Mouse (Mus musculus) brain, embryonic 14.5 days (tissue): ENCODE results near the gene H2-Ob. TPM values are rescaled to one million over a fixed set of nuclear protein-coding genes. Genes with fewer than 3 reads are reported as not detected.

ENCODE experiments used
- DNase-seq: peaks from one replicate; pipeline ENCODE4 v3.0.0-alpha.2; 2011; ENCODE audit warnings: low read depth
- CTCF ChIP-seq: fragments of 200-500 bp; IDR thresholded peaks from 2 replicates; pipeline ENCODE4 v1.5.1; 2012; ENCODE audit warnings: inconsistent platforms, mild to moderate bottlenecking, moderate library complexity, borderline replicate concordance; ENCODE audit not compliant: insufficient read depth, insufficient read length; ENCODE audit errors: extremely low read depth
- POLR2A ChIP-seq: fragments of 200-500 bp; IDR thresholded peaks from 2 replicates; pipeline ENCODE4 v1.6.1; 2012; ENCODE audit warnings: mild to moderate bottlenecking, inconsistent platforms, borderline replicate concordance; ENCODE audit not compliant: poor library complexity, insufficient read depth, insufficient read length, severe bottlenecking; ENCODE audit errors: extremely low read depth
- polyA plus RNA-seq: library from polyadenylated mRNA; depleted of rRNA; stranded (reverse); fragments of >200 nt; gene quantifications from 2 replicates; pipeline ENCODE4 v1.2.3, GENCODE M21; 2012

H2-Ob gene
- polyA plus RNA-seq, 1 experiment: 0.04 TPM

DNA sequence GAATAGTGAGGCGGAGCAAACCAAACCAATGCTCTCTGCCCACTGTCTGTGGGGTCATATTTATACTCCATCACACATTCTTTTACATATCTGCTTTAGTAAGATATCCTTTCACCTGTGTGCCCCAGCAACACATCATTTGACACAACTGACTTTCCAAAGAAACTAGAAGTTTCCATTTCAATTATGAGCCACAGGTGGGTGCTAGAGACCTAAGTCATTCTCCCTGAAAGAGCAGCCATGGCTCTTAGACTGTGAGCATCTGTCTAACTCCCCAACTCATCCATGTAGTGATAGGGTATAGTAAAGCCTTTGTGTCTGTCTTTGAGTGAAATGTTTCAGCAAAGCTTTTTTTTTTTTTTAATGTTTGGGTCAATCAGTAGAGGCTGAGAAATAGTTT, 33.4 kb downstream of the H2-Ob start:
- no peak for TF ChIP-seq POLR2A
- no peak for TF ChIP-seq CTCF
- no peak for DNase-seq

DNA sequence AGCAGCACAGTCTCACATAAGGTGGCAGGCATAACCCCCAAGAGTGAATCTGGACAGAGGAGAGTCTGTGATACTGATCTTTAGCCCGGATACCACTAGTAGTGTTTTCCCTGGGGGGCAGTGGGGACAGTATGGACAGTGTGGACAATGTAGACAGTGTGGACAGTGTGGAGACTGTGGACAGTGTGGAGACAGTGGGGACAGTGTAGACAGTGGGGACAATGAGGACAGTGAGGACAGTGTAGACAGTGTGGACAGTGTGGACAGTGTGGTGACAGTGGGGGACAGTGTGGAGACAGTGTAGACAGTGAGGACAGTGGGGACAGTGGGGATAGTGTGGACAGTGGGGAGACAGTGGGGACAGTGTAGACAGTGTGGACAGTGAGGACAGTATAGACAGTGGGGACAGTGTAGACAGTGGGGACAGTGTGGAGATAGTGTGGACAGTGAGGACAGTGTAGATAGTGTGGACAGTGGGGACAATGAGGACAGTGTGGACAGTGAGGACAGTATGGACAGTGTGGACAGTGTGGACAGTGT, 41.9 kb downstream of the H2-Ob start:
- no peak for TF ChIP-seq POLR2A
- TF ChIP-seq CTCF: no peak
- DNase-seq: no peak

DNA sequence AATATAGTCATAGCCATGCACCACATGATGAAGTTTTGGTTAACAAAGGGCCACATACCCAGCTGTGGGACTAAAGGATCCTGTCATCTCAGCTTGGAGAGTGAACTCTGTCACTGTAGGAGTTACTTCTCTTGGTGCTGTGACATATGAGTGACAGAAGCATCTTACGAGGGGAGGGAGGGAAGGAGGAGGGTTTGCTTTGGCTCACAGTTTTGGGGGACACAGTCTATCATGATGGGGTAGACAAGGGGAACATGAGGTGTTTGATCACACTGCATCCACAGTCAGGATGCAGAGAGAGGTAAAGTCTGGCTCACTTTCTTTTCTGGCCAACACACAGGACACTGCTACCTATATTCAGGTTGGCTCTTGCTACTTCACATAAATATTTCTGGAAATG, 43.1 kb downstream of the H2-Ob start:
- no peak for DNase-seq
- TF ChIP-seq CTCF (no peak), POLR2A (no peak)

DNA sequence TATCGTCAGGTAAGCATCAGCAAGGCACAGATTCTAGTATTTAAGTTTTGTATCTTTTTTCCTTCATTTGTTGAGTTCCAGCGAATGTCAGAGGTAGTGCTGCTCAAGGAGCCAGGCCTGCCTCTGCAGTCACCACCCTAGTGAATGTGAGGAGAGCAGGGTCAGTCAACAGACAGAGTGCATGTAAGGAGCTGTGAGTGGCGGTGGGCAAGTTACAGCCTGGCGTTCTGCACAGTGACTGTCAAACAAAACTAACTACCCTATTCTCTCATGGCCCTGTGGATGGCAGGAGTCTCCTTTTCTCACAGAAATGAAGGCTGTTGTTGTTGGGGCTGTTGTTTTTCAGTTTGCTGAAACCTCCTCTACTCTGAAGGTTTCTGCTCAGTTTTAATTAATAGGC, 46.7 kb downstream of the H2-Ob start:
- TF ChIP-seq POLR2A (no peak), CTCF (no peak)
- no peak for DNase-seq

DNA sequence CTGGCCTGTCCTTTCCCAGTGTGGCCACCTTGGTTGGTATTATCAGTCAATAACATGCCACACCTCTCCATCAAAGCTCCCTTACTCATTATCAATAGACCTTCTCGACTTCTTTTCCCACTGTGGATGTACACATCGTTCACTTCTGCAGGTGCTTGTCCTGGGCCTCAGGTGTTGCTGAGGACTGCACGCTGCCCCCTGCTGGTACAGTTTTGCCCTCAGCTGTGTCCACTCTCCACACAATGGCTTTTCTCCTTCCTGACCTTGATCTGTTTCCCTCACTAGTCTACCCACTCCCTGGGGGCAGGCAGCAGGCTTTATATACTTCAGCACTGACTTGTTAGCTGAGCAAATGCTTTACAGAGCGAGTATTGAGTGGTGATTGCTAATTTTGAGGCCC, 47.1 kb downstream of the H2-Ob start:
- no peak for DNase-seq

DNA sequence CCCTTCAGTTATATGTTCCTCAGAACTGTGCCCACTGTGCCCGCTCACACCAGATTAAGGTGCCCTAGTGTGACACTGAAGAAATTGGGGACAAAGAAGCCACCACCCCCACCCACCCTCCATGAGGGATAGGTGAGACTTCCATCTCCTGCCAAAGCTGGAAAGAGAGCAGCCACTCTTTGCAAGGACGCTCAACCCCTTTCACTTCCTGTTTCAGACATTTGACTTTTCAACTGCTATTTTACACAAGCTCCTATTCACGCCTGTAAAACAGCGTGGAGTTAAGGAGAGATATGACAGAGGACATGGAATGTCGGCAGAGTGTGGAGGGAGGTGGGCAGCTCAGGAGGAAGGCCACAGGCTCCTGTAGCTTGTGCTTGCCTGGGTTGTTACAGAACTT, 47.8 kb downstream of the H2-Ob start:
- DNase-seq: no peak
- no peak for TF ChIP-seq POLR2A
- no peak for TF ChIP-seq CTCF

More for the DNA sequence above, 47.1 kb downstream of the H2-Ob start:
- TF ChIP-seq CTCF (peak; percentile 42; the same call in 1 of the 2 replicates), POLR2A (no peak)

DNA sequence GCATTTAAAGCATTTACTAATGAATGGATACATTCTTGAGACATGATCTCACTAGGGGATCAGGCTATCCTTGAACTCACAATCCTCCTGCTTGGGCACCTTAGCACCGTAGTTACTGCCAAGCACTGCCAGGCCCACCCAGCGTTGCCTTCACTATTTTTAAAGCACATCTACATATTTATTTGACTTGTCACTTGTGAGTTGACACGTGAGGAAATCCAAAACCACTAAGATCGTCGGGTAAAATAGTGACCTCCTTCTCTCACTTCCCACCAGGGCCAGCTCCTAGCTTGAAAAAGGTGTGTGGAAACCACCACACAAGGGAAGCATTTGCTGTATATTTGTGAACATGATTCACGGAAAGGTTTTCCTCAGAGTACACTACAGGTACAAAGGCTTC, 48.3 kb downstream of the H2-Ob start:
- TF ChIP-seq CTCF: no peak
- TF ChIP-seq POLR2A: no peak
- DNase-seq: no peak

DNA sequence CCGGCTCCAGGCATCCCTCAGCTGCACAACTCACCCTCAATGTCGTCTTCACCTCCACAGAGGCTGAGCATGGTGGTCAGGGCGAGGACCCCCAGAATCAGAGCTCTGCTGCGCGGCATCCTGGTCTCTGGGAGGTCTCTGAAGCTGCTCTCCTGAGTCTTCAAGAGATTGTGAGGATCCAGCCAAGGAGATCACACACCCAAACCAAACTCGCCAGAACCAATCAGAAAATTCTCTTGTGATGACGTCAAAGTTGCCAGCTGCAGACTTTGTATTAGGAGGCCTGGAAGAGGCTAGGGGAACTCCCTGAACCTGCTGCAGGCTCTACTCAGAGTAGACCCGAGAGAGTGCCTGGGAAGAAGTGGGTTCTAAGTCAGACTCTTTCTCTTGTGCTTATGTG, 48.9 kb downstream of the H2-Ob start, which contains the start of gene H2-Aa:
Gene H2-Aa, minus strand, starts transcription at position 176 of the 400 bp plus-strand sequence.
- TF ChIP-seq POLR2A (no peak), CTCF (no peak)
- DNase-seq: peak; percentile 77

DNA sequence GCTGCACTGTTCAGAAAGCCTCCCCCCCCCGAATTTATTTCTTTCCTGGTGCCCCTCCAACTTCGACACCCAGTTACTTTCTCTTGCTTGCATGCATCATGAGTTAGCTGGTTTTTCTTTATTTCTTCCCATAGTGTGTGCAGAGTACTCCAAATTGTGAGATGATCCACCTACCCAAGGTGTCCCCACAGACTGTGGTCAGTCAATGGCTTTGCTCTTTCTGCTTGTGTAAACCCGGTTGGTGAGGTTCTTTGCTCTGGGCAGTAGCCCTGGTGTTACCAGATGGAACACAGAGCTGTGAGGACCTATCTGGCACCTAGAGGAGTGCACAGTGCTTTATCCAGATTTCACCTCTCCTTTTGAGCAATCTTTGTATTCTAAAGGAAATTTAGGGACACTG, 49.4 kb downstream of the H2-Ob start:
- TF ChIP-seq CTCF (no peak), POLR2A (no peak)
- DNase-seq: no peak

DNA sequence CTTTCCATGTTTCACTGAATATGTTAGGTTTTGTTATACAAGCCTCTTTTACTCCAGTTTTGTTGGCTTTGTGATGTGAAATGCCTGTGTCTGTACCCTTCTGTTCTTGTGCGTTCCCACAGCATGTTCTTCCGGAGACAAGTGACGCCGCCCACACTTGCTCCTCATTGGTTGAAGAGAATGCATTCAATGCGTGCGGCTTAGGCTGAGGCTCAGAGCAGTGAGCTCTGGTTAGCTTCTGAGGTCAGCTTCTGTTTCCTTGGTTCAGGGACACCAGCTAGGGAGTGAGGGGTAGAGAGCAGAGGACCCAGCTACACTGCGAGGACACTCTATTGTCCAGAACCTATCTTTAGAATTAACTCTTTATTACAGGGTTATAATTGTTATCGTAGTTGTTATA, 52.9 kb downstream of the H2-Ob start:
- TF ChIP-seq CTCF: no peak
- TF ChIP-seq POLR2A: no peak
- DNase-seq: peak; percentile 94

DNA sequence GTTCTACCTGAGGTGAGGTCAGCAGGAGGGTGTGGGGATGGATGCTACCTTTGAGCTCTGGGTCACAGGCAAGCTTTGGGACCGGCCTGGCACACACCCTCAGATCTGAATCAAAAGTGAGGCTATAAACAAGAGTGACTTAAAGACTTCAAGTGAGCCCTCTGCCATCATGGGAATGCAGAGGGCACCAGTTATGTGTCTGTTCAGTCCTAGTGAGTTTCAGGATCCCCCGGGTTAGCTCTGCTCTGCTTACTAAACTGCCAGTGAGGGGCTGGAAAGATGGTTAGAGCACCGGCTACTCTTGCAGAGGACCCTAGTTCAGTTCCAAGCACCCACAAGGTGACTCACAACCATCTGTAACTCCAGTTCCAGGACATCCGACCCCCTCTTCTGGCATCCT, 53.9 kb downstream of the H2-Ob start:
- DNase-seq: no peak

DNA sequence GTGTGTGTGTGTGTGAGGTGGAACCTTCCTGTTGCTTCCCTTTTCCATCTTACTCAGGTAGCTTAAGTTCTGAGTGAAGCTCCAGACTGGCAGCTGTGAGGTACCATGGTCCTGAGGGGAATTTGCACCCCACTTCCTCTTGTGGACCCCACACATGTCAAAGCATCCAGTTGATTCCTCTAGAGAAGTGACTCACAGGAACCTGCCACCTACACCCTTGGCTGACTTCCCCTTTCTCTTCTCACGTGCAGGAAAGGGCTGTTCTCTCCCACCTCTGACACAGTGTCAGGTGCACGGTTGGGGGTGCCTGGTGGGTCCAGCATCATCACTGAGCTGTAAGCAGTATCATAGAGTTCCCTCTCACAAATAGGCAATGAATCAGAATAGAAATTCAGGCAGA, 54.8 kb downstream of the H2-Ob start:
- TF ChIP-seq CTCF (no peak), POLR2A (no peak)

More for the DNA sequence above, 53.9 kb downstream of the H2-Ob start:
- TF ChIP-seq POLR2A (no peak), CTCF (no peak)

DNA sequence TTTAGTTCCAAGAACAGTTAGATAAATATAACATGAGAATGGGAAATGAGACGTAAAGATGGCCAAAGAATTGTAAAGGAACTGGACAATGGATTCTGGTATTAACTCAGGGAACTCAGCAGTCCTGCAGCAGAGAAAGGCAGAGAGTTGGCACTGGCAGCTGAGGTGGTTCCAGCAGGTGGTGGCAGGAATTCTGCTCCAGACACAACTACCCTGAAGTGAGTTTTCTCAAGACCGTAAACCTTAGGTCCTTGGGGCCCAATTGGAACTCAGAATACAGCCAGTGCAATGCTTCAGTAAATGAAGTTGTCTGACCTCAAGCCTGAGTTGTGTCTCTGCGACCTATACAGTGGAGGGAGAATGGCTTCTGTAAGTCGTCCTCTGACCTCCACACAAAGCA, 55.5 kb downstream of the H2-Ob start:
- no peak for DNase-seq
- TF ChIP-seq CTCF (no peak), POLR2A (no peak)

More for the DNA sequence above, 54.8 kb downstream of the H2-Ob start:
- DNase-seq: no peak

DNA sequence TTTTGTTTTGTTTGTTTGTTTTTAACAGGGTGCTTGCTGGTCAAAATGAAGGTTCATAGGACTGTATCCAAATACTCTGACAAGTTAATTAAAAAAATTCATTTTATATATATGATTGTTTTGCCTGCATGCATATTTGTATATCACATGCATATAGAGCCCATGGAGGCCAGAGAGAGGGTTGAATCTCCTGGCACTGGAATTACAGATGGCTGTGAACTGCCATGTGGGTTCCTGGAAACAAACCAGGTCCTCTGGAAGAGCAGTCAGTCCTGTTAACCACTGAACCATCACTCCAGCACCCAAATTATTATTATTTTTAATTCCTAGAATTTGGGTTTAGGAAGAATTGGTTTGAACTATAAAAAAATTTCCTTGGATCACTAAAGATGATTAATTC, 56.6 kb downstream of the H2-Ob start:
- no peak for DNase-seq
- TF ChIP-seq POLR2A (no peak), CTCF (no peak)
